Mouse (Mus musculus) frontal cortex, adult (tissue): ENCODE measurements around the gene Hypm.

Experiments
- ATAC-seq: cut with Nextera tagmentation; 2 replicates; pipeline ENCODE4 v1.9.2; 2017; ENCODE audit warnings: mild to moderate bottlenecking, moderate library complexity, mixed read lengths; ENCODE audit not compliant: low TSS enrichment

Hypm gene

GRCm38 (mm10) chrX:9846628-9847027 lies at the start of gene Hypm:
TSS of gene Hypm (plus strand) at chrX:9846928.
- no peak for ATAC-seq

- ATAC-seq, result no peak
These were observed 36.6 kb upstream of the Hypm start for GRCm38 (mm10) chrX:9810101-9810500.

GRCm38 (mm10) chrX:9812469-9812868 lies 34.3 kb upstream of the Hypm start:
- ATAC-seq, result no peak

- no peak for ATAC-seq
These were observed 11.9 kb upstream of the Hypm start for GRCm38 (mm10) chrX:9834779-9835178.

- no peak for ATAC-seq
These were observed 2.7 kb downstream of the Hypm start, which contains the start of gene H2al3 for GRCm38 (mm10) chrX:9849403-9849802. TSS of gene H2al3 (plus strand) at chrX:9849703.

- ATAC-seq, result no peak
These were observed 15.1 kb downstream of the Hypm start for GRCm38 (mm10) chrX:9861859-9862258.

- ATAC-seq, result no peak
These were observed 28.8 kb downstream of the Hypm start for GRCm38 (mm10) chrX:9875519-9875918.

GRCm38 (mm10) chrX:9885322-9885721 lies 38.6 kb downstream of the Hypm start, which contains the start of gene Sytl5:
TSS of gene Sytl5 (plus strand) at chrX:9885622.
- ATAC-seq, result no peak
